Mouse (Mus musculus) ES-E14 (cell line): ENCODE data around the gene Zfp853. TPM values are rescaled to one million over a fixed set of nuclear protein-coding genes. Genes with fewer than 3 reads are reported as not detected.

Experiments used
- DNase-seq: peaks from one replicate; pipeline ENCODE4 v3.0.0-alpha.2; 2013; ENCODE audit warnings: low read depth, low spot score
- H3K27ac ChIP-seq: 2 replicates; pipeline ENCODE4 v1.5.1; 2012; ENCODE audit warnings: low read depth, mild to moderate bottlenecking, low read length, moderate library complexity, mixed read lengths; ENCODE audit not compliant: poor library complexity, insufficient read depth, severe bottlenecking
- H3K36me3 ChIP-seq: 2 replicates; pipeline ENCODE4 v1.6.1; 2012; ENCODE audit warnings: mild to moderate bottlenecking, low read length, moderate library complexity, mixed read lengths; ENCODE audit not compliant: control insufficient read depth, poor library complexity, insufficient read depth, severe bottlenecking
- H3K4me1 ChIP-seq, 2 experiments: fragments of 150-350 bp in 1 of 2; sonication (generic) in 1 of 2; 2 replicates each; pipeline ENCODE4 v1.6.1; 2012; ENCODE audit warnings: low read length in 2 of 2, mild to moderate bottlenecking in 1 of 2, mixed read lengths in 1 of 2; ENCODE audit not compliant: control insufficient read depth in 2 of 2, insufficient read depth in 2 of 2, poor library complexity in 1 of 2
- H3K4me3 ChIP-seq, 2 experiments: fragments of 150-350 bp in 1 of 2; sonication (generic) in 1 of 2; 2 replicates each; pipeline ENCODE4 v1.5.1; 2012; ENCODE audit warnings: low read length in 2 of 2, low read depth in 1 of 2, mild to moderate bottlenecking in 1 of 2, mixed read lengths in 1 of 2; ENCODE audit not compliant: insufficient read depth in 1 of 2, poor library complexity in 1 of 2, severe bottlenecking in 1 of 2
- H3K9ac ChIP-seq: 2 replicates; pipeline ENCODE4 v1.6.1; 2012; ENCODE audit warnings: low read depth, mild to moderate bottlenecking, low read length, mixed read lengths; ENCODE audit not compliant: poor library complexity, insufficient read depth, severe bottlenecking
- H3K9me3 ChIP-seq: fragments of 150-350 bp; sonication (generic); 2 replicates; pipeline ENCODE4 v1.6.1; 2012; ENCODE audit warnings: low read depth, mild to moderate bottlenecking, low read length; ENCODE audit not compliant: control insufficient read depth, insufficient read depth
- CHD2 ChIP-seq: IDR thresholded peaks from 2 replicates; pipeline ENCODE4 v1.6.1; 2014; ENCODE audit warnings: mild to moderate bottlenecking, low read depth, low read length, inconsistent platforms
- HCFC1 ChIP-seq: IDR thresholded peaks from 2 replicates; pipeline ENCODE4 v1.6.1; 2012; ENCODE audit warnings: low read length, inconsistent platforms, borderline replicate concordance; ENCODE audit not compliant: insufficient read depth
- MAFK ChIP-seq: IDR thresholded peaks from 2 replicates; pipeline ENCODE4 v1.6.1; 2014; ENCODE audit warnings: mild to moderate bottlenecking, low read depth, low read length, inconsistent platforms; ENCODE audit not compliant: insufficient read depth
- ZC3H11A ChIP-seq: IDR thresholded peaks from 2 replicates; pipeline ENCODE4 v1.6.1; 2012; ENCODE audit warnings: low read depth, mild to moderate bottlenecking, inconsistent platforms, low read length, borderline replicate concordance
- ZNF384 ChIP-seq: IDR thresholded peaks from 2 replicates; pipeline ENCODE4 v1.6.1; 2012; ENCODE audit warnings: low read depth, low read length, inconsistent platforms
- in situ Hi-C, 2 experiments: fragments of 600-800 bp; cut with MboI; formaldehyde crosslinking; loops; one replicate each; pipeline ENCODE4 v1.15.1; 2025; ENCODE audit warnings: low sequenced_read_pairs in 2 of 2, inconsistent platforms in 1 of 2; ENCODE audit not compliant: unreplicated experiment in 2 of 2
- total RNA-seq: library from RNA; depleted of rRNA; stranded (reverse); fragments of 300-350 nt; gene quantifications from 2 replicates; pipeline ENCODE4 v1.2.3, GENCODE M21; 2012; rRNA removed

Gene Zfp853
- 0.67 and 0.69 TPM in 2 replicates for total RNA-seq

DNA sequence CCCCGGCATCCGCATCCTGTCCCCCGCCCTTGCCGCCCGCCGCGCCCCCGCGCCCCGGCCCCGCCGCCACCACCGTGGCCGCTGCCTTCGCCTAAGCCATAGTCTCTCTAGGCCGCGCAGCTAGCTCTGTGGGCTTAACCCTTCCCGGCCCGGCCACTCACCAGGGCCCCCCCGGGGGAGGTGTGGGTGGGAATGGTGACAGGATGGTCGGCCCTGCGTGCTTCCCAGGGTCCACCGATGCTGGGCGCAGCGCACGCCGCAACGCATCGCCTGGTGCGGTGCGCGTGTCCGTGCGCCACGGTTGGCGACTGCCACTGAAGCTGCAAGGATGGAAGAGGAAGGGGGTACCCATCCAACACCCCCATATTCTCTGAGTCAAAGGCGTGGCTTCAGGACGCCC, at the start of gene Zfp853:
Gene Zfp853 (minus strand): TSS at position 220 of the 400 bp plus-strand sequence.
- Histone ChIP-seq H3K36me3 (no peaks in the 10 kb centered on the region), H3K27ac (no peak within 1 kb of the TSS), H3K4me1 (peaks cover 2 to 3% of the 10 kb centered on the region in 2 experiments; a peak in 2 of 4 replicates), H3K9me3 (no peaks in the 10 kb centered on the region), H3K9ac (peak within 1 kb of the TSS; percentile 61; the same call in 1 of the 2 replicates), H3K4me3 (peak within 1 kb of the TSS; percentile 61 to 62)
- DNase-seq: no peak
- TF ChIP-seq MAFK: no peak
- in situ Hi-C loops: no loop called here

- Histone ChIP-seq H3K9me3 (no peaks in the 10 kb centered on the region), H3K4me1 (0 out of 4 replicates have a peak, but pooled peaks cover 0 to 4% of the 10 kb centered on the region in 2 experiments), H3K9ac (no peak overlapping the region), H3K4me3 (no peak overlapping the region), H3K27ac (no peak overlapping the region), H3K36me3 (no peaks in the 10 kb centered on the region)
- in situ Hi-C loops: no loop called here
- TF ChIP-seq ZC3H11A (no peak), CHD2 (no peak), HCFC1 (no peak), MAFK (no peak), ZNF384 (no peak)
- DNase-seq: no peak
These were observed 46.2 kb upstream of the Zfp853 start for GRCm38 (mm10) chr5:143339603-143340002.

GRCm38 (mm10) chr5:143336559-143336958, 43.1 kb upstream of the Zfp853 start:
- in situ Hi-C loops: no loop called here
- TF ChIP-seq ZNF384 (no peak), MAFK (no peak), ZC3H11A (no peak), CHD2 (no peak), HCFC1 (no peak)

DNA sequence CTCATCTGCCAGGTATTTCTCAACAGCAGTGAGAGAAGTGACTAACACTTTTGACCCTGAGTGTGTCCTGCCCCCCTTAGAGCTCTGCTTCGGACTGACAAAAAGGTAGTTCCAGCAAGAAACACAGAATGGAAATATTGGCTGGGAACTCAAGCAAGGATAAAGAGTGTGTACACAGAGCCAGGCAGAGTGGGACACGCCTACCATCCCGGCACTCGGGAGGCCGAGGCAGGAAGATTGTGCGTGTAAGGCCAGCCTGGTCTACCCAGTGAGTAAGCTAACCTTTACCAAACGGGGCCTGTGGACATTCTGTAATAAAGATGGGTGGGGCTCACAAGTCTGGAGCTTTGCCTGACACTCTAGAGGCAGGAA, 41.7 kb upstream of the Zfp853 start:
- no peak for DNase-seq
- H3K4me1 ChIP-seq: peaks cover 0 to 5% of the 10 kb centered on the region in 2 experiments; a peak in 1 of 4 replicates
- no peak for TF ChIP-seq ZNF384
- TF ChIP-seq CHD2: no peak
- no peak for TF ChIP-seq MAFK
- TF ChIP-seq ZC3H11A: no peak
- no peak for TF ChIP-seq HCFC1
- H3K9ac ChIP-seq: no peak overlapping the region
- in situ Hi-C loops: no loop called here
- H3K27ac ChIP-seq: no peak overlapping the region
- H3K9me3 ChIP-seq: no peaks in the 10 kb centered on the region
- H3K36me3 ChIP-seq: no peaks in the 10 kb centered on the region
- H3K4me3 ChIP-seq: no peak overlapping the region

More at GRCm38 (mm10) chr5:143336559-143336958, 43.1 kb upstream of the Zfp853 start:
- Histone ChIP-seq H3K9me3 (no peaks in the 10 kb centered on the region), H3K4me3 (no peak overlapping the region), H3K36me3 (no peaks in the 10 kb centered on the region), H3K4me1 (peaks cover 0 to 4% of the 10 kb centered on the region in 2 experiments; a peak in 1 of 4 replicates), H3K9ac (no peak overlapping the region), H3K27ac (no peak overlapping the region; the same call in 1 of the 2 replicates)
- DNase-seq: no peak

DNA sequence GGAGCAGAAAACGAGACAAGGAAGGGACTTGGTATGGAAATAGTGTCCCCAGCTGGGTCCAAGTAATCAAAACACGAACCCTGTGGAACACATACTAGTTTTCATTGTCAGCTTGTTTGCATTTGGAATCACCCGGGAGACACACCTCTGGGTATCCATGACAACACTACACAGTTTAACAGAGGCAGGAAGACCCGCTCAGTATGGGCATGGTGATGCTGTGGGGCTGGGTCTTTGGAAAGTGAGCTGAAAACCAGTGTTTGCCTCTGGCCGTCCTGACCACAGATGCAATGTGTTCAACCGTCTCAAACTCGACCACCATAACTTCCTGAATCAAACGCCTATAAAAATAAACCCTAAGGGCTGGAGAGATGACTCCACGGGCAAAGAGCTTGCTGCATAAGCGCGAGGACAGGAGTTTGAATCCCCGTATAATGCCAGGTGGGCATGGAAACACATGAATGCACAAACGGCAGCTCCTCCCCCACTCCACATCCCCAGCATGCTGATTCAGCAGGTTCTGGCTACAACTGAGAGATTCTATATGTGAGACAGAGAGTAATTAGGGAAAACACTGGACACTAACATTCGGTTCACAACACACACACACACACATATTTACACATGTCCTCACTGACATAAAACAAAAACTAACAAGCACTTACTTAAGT, 41.1 kb upstream of the Zfp853 start:
- in situ Hi-C loops: no loop called here

More for the DNA sequence above, 41.1 kb upstream of the Zfp853 start:
- Histone ChIP-seq H3K27ac (no peak overlapping the region), H3K9ac (no peak overlapping the region), H3K9me3 (no peaks in the 10 kb centered on the region), H3K36me3 (no peaks in the 10 kb centered on the region), H3K4me1 (peaks cover 2 to 5% of the 10 kb centered on the region in 2 experiments; a peak in 1 of 4 replicates), H3K4me3 (no peak overlapping the region)
- DNase-seq: no peak
- TF ChIP-seq HCFC1 (no peak), CHD2 (no peak), MAFK (peak; percentile 76)
